Mouse (Mus musculus) B cell, adult 2 months (primary cell): ENCODE measurements around the gene Il15ra.

Experiments
- DNase-seq, 2 experiments: peaks; one replicate each; pipeline ENCODE4 v3.0.0; 2022

Il15ra gene

GRCm38 (mm10) chr2:11705201-11706025 lies at the start of gene Il15ra:
Gene Il15ra, plus strand, starts transcription at chr2:11705290.
- peak; percentile 65 to 66 for DNase-seq

DNA sequence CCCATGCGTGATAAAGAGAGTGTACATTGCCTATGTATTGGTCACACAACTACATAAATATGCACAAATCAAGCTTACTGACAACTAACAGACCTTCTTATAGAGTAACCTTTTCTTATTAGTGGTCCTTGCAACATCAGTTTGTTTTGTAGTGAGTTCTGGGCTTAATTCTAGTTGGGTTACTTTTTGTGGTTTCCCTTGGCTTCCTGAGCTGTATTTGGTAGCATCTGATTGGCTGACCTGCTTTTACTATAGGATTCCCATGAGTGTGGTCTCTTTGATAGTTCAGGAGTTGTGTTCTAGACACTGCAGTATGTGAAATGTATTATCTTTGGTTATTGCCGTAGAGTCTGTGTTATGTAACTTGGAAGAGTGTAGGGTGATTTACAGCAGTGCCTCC lies 47.5 kb upstream of the Il15ra start:
- DNase-seq: no peak

GRCm38 (mm10) chr2:11659263-11659662 lies 45.8 kb upstream of the Il15ra start:
- DNase-seq: no peak

GRCm38 (mm10) chr2:11662143-11662906 lies 42.8 kb upstream of the Il15ra start:
- peak; percentile 36 to 57 for DNase-seq

DNA sequence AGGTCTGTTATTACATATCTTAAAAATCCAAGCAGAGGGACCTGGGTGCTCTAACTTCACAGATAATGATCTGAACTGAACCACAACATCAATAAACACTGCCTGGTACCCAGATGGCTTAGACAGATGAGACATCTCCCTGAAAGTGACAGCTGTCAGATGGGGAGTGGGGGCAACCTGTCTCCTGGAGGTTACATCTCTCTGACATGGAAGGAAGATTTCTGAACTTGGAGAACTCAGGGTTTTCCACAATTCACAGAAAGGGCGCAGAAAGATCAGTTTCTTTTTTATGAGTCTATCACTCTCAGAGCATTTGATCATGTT lies 42.2 kb upstream of the Il15ra start:
- DNase-seq: no peak

- DNase-seq: peak; percentile 87 to 89
These were observed 41.1 kb upstream of the Il15ra start for GRCm38 (mm10) chr2:11663961-11664360.

DNA sequence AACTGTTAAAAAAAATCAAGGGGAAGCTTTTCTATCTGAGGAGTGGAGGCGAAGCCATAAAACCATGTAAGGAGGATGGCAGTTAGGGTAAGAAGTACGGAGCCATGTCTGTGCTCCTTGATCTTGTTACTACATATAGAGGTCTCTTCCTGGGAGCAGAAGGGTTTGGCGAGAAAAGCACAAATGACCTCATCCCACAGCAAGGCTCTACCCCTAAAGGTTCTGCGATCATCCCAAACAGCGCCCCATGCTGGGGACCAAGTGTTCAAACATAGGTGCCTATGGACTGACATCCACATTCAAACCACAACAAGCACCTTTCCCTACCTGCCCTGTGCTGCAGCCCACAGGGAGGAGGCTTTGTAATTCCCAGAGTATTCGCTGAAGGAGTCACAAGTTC lies 40.7 kb upstream of the Il15ra start:
- peak; percentile 63 to 69 for DNase-seq

GRCm38 (mm10) chr2:11664806-11665205 lies 40.3 kb upstream of the Il15ra start:
- DNase-seq: no peak

GRCm38 (mm10) chr2:11665326-11665725 lies 39.8 kb upstream of the Il15ra start:
- no peak for DNase-seq

DNA sequence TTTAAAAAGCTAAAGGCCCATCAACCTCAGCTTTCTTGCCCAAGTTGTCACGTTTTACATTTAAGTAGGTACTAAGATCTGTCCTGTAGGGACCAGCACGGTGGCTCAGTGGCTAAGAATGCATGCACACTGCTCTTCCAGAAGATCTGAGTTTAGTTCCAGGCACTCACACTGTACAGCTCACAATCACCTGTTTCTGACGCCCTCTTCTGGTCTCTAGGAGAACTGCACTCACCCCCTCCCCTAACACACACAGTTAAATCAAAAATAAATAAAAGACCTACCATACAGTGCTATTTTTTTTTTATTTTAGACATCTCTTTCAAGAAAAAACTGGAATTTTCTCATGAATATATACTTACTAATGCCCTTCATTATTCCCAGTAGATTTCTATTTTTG lies 32.9 kb upstream of the Il15ra start:
- DNase-seq: peak; percentile 70 to 76

GRCm38 (mm10) chr2:11679626-11680025 lies 25.5 kb upstream of the Il15ra start:
- DNase-seq: no peak

DNA sequence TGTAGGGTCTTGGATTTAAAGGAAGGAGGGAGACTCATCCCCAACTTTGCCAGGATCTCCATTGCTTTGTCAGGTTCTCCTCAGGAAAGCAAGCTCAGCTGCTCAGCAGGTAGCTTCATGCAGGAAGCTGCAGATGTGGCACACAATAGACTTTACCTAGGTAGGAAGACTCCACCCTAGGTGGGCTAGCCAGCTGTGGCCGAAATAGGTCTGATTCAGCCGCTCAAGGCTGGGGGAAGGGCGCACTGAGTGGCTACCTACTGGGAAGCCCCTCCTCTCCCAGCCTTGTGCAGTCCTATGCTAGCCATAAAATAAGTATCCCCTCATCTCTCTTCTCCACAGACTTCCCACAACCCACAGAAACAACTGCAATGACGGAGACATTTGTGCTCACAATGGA lies 22.4 kb upstream of the Il15ra start:
- DNase-seq: no peak

DNA sequence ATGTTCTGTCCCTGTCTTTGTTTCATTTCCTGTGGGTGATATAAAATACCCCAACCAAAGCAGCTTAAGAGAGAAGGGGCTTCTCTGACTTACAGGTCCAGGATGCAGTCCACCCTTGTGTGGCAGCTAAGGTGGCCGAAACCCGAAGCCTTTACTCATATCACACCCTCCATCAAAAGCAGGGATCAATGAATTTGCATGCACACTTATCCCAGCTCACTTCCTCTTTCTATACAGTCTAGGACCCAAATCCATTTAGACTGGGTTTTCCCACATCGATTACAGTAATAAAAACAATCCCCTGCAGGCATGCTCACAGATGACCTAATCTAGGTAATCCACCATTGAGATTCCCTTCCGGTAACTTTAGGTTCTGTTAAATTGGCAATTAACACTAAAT lies 18.6 kb upstream of the Il15ra start:
- DNase-seq: peak in 1 of 2 experiments; percentile 7

DNA sequence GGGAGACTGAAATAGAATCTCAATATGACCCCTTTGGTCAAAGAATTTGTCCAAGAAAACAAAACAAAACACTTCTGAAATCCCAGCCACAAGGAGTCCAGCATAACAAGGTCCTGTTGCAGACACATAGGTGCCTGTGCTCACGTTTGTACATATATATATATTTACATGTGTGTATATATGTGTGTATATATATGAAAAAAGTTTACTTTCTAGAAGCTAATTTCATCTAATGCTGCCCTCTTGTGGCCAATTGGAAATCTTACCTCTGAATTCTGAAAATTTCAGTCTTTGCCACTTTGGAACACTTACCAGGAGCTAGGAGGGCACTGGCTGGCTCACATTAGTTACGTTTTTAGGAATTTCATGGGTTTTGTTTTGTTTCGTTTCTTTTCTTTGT lies 17.7 kb upstream of the Il15ra start:
- DNase-seq: peak; percentile 52 to 55

GRCm38 (mm10) chr2:11690201-11690890 lies 14.7 kb upstream of the Il15ra start:
- DNase-seq: no peak

DNA sequence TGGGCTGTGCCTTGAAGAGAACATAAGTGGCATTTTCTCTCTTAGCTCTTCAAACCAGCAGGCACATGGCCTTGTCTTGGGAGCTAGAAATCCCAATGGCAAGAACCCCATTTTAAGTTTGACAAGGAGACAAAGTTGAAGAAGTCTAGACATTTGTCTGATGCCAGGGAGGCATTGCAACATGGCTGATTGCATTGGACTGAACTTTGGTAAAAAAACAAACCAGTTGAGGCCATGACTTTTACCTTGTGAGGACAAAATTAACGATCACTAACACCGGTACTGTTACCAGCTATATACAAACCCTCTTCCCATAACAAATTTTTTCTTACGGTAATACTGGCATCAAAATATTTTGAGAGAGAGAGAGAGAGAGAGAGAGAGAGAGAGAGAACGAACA lies 11.7 kb upstream of the Il15ra start:
- no peak for DNase-seq

DNA sequence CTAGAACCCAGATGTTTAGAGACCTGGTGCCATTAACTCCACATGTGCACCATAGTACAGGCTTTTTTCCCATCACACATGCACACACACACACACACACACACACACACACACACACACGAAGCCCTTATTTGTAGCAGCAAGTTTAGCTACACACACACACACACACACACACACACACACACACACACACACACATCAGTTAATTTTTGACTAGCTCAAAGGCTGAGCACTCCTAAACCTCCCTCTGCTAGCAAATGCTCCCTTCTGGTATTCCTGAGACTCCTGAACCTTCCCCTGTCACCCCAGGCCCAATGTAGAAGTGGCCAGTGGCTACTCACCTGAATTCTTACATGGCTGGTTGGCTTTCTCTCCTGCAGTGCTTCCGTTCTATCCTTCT lies 11.0 kb upstream of the Il15ra start:
- no peak for DNase-seq

DNA sequence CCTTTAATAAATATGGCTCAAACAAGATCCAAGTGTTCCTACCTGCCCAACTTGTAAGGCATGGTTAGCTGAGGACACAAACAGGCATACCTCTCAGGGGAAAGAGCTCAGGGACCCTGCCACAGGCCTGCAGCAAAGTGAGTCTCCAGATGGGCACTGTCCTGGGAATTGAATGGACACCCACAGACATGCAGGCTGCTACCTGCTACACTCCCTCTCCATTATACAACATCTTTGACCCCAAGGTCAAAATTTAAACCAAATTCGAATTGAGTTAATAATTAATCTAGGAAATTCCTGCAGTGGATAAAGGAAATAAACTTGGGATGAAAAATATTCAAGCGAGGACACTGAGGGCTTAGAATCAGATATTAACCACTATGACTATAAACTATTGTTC lies 9.2 kb upstream of the Il15ra start:
- DNase-seq: no peak

GRCm38 (mm10) chr2:11698994-11699393 lies 6.1 kb upstream of the Il15ra start:
- no peak for DNase-seq

- DNase-seq: peak in 1 of 2 experiments; percentile 5
These were observed 5.2 kb upstream of the Il15ra start for GRCm38 (mm10) chr2:11699905-11700304.

GRCm38 (mm10) chr2:11706030-11706745 lies 1.1 kb downstream of the Il15ra start:
- DNase-seq: peak; percentile 13 to 21

DNA sequence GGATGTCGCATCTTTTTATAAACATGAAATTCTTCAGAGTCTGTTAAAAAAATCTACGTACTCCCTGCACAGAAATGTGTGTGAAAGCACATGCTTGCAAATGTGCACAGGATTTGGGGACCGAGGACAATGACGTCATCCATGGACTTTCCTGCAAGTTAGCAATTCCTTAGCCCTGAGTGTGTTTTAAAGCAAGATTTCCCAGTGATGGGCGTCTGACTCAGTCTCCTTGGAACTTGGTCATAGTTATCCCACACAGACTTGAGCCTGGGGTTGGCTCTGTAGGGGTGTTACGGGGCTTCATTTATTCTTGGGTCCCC lies 1.6 kb downstream of the Il15ra start:
- DNase-seq: no peak

GRCm38 (mm10) chr2:11708538-11708937 lies 3.4 kb downstream of the Il15ra start:
- DNase-seq: no peak
